Mouse (Mus musculus) gastrocnemius, adult 18-20 months (tissue): ENCODE results near the gene Pcbd2. TPM values are rescaled to one million over a fixed set of nuclear protein-coding genes. Genes with fewer than 3 reads are reported as not detected.
"Not testable (repeated sequence)": the region's sequence is repeated elsewhere in the genome, so short reads cannot be mapped to it uniquely, and the experiment has no call there.

Source experiments
- DNase-seq: peaks from one replicate; pipeline ENCODE4 v3.0.0; 2021; ENCODE audit warnings: low spot score
- long read RNA-seq, 2 experiments: library from polyadenylated mRNA; stranded (forward); transcript quantifications; one replicate each; pipeline ENCODE4 v2.0.0; 2021
- total RNA-seq, 2 experiments: library from RNA; stranded (reverse); gene quantifications; 2 replicates each; pipeline ENCODE4 v1.2.3; 2021

Pcbd2 gene
- total RNA-seq = 10 to 100 TPM; 20.7 to 21.5 TPM
- long read RNA-seq, experiment 1, transcript Pcbd2-201 (4 exons, 544 nt) = major isoform, 13 of 23 reads
- long read RNA-seq, experiment 1, partial matches to known transcripts = 1 of 23 reads
- long read RNA-seq, experiment 1, other reads (novel, unspliced or antisense) = 9 of 23 reads
- long read RNA-seq, experiment 2, transcript Pcbd2-201 (4 exons, 544 nt) = major isoform, 10 of 17 reads
- long read RNA-seq, experiment 2, partial matches to known transcripts = 0 of 17 reads
- long read RNA-seq, experiment 2, other reads (novel, unspliced or antisense) = 7 of 17 reads

DNA sequence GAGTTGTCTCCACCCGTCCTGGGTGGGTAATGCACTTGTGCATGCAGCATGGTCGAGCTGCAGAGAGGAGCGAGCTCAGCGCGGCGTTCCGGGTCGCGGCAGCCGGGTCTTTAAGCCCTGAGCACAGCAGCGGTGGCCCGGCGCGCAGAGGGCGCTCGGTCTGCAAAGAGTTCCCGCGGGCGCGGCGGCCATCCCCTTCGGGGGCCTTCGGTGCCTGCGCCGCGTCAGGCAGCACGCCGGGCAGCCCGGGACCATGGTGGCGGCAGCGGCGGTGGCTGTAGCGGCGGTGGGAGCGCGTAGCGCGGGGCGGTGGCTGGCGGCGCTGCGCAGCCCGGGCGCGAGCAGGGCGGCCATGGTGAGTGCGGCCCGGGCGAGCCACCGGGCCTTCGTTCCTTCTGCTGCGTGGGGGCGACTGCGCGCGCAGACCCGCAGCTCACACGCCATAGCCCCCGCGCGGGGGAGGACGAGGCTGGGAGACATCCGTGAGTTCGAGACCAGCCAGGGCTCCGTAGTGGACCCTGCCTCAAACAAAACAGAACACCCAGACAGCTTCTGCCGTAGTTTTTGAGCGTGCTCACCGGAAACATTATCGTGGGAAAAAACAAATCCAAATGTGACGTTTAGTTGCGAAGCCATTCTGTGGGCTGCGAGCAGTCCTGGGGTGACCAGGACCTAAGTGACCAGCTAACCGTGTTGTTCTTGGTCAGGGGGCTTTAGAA is at the start of gene Pcbd2:
Pcbd2 (plus strand) TSS at position 249 of the 719 bp plus-strand sequence.
- peak; percentile 82 for DNase-seq

DNA sequence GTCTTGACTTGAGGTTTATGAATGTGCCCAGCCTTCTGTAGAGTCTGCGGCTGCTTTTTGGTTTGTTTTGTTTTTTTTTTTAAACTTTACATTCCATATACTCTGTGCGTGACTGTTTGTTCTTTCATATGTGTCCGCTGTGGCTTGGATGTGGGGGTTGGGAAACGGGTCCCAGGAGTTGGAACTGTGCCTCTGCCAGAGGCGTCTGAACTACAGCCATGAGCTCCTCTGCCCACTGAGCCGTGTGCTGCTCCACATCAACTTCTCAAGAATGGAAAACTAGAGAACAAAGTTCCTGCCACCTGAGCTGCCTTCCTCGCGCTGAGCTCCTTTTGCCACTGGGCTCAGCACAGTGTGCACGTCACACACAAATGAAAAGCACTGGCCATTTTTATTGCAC is 45.0 kb upstream of the Pcbd2 start:
- DNase-seq = no peak

DNA sequence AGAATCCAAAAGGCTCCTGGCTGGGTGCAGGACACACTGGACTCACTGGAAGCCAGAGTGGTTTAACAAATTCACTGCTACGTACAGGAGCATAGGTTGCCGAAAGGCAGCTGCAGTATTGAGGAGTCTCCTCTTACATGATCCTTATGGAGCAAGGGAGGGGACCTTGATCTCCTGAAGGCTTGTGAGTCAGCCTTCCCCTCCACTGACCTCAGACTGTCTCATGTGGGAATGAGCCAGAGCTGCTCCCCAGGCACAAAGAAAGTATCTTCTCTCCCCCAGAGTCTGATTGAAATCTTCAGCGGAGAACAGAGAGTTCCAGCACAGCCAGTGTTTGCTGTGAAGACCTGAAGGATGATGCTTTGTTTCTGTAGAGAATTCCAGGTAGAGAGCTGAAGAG is 43.6 kb upstream of the Pcbd2 start:
- DNase-seq = no peak

- no peak for DNase-seq
Observed at GRCm38 (mm10) chr13:55686107-55686633, 41.0 kb upstream of the Pcbd2 start.

DNA sequence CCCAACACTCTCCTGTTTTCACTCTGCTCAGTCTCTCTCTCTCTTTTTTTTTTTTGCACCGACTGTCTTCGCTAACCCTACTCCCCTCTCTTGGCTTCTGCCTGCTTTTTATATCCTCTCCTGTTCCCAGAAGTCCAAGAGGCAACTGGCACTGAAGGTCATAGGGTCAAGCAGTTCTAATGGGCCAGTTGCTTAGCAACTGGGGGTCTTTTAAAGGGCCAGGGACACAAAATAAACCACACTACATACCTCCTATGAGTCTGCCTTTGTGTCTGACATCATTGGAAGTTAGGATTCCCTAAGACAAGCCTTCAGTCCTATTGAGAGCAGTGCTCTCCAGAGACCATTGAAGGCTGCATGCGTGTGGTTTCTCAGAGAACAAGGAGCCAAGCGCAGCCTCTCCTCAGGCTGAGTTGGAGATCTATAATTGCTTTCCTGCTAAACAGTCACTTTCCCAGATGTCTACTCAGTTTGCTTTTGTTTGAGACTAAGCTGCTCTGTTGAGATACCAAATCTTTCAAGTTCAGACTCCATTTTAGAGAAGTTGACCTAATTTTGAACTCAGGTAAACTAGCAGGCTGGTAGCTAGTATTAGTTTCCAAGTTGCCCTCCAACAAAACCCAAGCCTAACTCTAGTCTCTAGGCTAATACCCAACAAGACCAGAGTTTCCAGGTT is 39.1 kb upstream of the Pcbd2 start:
- no peak for DNase-seq

DNA sequence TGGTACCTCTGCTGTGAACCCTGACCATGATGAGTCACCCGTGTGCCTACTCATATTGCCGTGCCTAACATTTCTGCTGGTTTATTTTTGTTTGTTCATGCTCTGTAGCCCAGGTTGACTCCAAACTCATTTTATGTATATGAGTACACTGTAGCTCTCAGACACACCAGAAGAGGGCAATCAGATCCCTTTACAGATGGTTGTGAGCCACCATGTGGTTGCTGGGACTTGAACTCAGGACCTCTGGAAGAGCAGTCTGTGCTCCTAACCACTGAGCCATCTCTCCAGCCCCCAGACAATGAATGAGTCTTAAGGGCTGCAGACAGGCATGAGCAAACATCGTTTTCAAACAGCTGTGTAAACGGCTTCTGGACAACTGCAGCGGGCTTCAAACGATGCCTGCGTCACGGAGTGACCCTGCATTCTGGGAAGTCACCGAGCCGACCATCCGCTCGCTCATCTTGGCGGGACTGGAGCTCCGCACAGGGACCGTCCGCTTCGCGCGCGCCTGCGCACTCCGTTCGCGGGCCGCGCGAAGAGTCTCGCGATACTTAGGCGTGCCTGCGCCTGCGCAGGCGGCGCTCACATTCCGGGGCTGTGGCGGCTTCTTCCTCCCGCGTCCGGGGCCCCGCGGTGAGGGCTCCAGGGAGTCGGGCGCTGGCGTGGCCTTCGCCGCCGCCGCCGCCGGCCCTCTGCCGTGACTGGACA is 34.5 kb upstream of the Pcbd2 start, which contains the start of gene B230219D22Rik:
B230219D22Rik (plus strand) TSS at position 590 of the 708 bp plus-strand sequence.
- DNase-seq = peak; percentile 86

DNA sequence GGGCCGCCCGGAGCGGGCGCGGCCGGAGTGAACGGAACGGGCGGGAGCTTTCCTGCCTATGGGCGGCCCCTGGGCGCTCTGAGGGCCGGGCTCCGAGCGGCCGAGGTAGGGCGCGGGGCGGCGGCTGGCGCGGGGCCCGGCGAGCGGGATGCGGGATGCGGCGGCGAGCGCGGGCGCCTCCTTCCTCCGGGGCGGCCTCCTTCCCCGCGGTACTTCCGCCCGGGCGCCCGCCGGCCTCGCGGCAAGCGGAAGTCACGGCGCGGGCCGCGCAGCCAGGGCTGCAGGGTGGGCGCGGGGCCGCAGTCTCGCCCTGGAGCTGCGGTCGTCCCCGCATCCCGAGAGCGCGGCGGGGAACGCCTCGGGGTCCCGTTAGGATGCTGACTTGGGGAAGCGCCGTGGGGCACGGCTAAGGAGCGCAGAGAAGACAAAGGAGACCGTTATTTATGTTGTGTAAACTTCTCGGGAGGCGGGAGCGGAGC is 33.9 kb upstream of the Pcbd2 start:
- DNase-seq = no peak

DNA sequence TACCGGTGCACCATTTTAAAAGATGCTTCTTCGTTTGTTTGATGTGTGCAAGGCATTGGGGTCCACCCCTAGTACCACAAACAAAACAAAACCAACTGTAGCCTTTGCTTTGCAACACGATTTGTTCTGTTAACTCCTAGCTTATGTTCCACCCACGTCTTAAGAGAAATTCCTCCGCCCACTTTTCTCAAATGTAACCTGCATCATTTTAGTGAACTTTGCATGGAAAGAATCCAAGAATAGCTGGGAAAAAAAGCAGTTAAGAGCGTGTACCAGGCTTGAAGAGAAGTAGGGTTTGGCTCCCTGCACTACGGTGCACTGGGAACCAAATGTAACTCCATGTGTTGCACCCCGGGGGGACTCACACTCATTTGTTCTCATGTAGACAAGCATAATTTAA is 33.1 kb upstream of the Pcbd2 start:
- no peak for DNase-seq

GRCm38 (mm10) chr13:55695989-55696388 is 31.2 kb upstream of the Pcbd2 start:
- DNase-seq = not testable (repeated sequence)

DNA sequence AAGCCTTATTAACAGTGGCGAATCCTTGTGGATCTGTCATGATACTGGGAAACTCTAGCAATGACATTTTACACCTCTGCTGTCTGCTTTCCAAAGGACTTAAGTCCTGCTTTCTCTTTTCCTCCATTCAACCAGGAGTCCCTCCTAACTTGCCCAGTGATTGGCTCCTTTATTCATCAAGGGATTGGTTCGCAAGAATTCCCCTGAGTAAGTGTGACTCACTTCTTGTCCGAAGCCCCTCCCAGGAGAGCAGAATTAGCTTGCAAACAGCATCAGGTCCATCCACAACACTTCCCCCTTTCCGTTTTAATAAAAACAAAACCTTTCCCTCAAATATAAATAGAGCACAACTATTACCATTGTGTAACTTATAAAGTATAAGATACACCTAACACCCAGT is 22.9 kb upstream of the Pcbd2 start:
- no peak for DNase-seq

- DNase-seq = no peak
Observed at GRCm38 (mm10) chr13:55712846-55713245, 14.3 kb upstream of the Pcbd2 start.

GRCm38 (mm10) chr13:55714501-55715166 is 12.5 kb upstream of the Pcbd2 start, which contains the start of gene Txndc15:
Txndc15 (plus strand) TSS chr13:55714650.
- DNase-seq = peak; percentile 89

DNA sequence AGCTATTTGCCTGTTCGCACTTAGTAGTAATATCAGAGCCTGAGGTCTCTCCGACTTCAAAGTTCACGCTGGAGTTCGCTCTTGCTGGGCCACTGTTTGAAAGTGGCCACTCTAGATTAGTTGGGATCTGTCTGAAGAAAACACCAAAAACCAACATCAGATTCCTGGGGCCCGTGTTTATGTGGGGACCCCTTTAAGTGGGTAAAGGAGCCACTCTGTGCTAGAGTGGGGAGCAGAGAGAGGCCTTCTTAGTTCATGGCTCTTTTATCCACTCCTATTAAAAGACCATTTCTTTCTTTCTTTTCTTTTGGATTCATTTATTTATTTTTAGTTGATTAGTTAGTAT is 12.0 kb upstream of the Pcbd2 start:
- DNase-seq = no peak

- no peak for DNase-seq
Observed at GRCm38 (mm10) chr13:55715908-55716510, 11.2 kb upstream of the Pcbd2 start.

GRCm38 (mm10) chr13:55721516-55721915 is 5.7 kb upstream of the Pcbd2 start:
- DNase-seq = no peak

- no peak for DNase-seq
Observed at GRCm38 (mm10) chr13:55721995-55722394, 5.2 kb upstream of the Pcbd2 start.

DNA sequence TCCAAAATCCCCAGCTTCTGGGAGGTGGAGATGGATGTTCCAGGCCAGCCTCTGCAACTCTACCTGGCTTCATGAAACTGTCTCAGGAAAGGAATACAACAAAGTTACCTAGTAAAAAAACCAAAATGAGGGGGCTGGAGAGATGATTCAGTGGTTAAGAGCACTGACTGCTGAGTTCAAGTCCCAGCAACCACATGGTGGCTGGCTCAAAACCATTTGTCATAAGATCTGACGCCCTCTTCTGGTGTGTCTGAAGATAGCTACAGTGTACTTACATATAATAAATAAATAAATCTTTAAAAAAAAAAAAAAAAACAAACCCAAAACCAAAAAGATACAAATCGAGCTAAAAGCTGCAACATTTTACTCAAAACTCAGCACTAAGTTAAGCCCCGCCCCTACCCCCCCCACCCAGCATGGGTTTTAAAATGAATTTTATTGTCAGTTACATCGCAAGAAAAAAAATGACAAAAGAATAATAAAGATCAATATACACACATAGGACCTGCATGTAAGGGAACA is 509 bp upstream of the Pcbd2 start:
- DNase-seq = no peak

- DNase-seq = peak; percentile 70
Observed at GRCm38 (mm10) chr13:55727839-55728238, 671 bp downstream of the Pcbd2 start.

DNA sequence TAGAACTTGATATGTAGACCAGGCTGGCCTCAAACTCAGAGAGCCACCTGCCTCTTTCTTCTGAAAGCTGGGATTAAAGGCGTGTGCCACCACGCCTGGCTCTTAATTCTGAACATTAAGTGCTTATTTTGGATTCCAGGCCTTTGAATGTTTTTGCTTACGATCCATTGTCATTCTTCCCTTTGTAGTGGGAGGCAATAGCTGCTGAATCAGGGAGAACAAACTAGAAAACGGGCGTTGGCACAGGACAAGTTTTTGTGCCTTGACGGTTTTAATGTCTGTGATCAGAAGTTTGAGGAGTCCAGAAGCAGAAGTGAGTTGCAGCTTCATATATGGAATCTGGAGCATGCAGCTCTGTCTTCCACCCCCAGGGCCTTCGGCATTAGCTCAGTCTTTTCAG is 3.5 kb downstream of the Pcbd2 start:
- DNase-seq = no peak

DNA sequence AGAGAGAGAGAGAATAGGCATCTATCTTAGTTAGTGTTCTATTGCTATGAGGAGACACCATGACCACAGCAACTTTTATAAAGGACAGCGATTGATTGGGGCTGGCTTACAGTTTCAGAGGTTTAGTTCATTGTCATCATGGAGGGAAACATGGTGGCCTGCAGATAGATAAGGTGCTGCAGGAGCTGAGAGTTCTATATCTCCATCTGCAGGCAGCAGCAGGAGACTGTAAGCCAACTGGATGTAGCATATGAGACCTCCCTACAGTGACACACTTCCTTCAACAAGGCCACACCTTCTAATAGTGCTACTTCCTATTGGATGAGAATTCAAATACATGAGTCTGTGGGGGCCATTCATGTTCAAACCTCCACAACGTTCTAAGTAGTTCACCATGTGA is 5.0 kb downstream of the Pcbd2 start:
- DNase-seq = no peak
